Mouse (Mus musculus): Measurements from ENCODE around the gene Hsp90ab1. TPM values are rescaled to one million over a fixed set of nuclear protein-coding genes. Genes with fewer than 3 reads are reported as not detected.

Hsp90ab1 gene
- polyA plus RNA-seq, 1 experiment from 2014 or later: 1,233 TPM

- peaks cover 32% of the 10 kb centered on the region for H3K27me3 ChIP-seq (ENCODE audit: control insufficient read depth, insufficient read depth, low read length)
- WGBS: 22% methylated on average over 1 of the region's 1 CpGs
- no peak for ATAC-seq (ENCODE audit: insufficient number of reproducible peaks, insufficient read depth, low FRiP score, low read depth)
- H3K9ac ChIP-seq (ENCODE audit: low read length): no peak overlapping the region
- no peak overlapping the region for H3K4me3 ChIP-seq (ENCODE audit: control insufficient read depth in 1 of 2, insufficient read depth in 1 of 2, low read depth in 1 of 2, low read length in 2 of 2)
- peaks cover 6 to 23% of the 10 kb centered on the region in 2 experiments for H3K4me1 ChIP-seq (ENCODE audit: control insufficient read depth in 2 of 2, insufficient read depth in 2 of 2, low read length in 2 of 2)
- H3K4me2 ChIP-seq (ENCODE audit: low read length): no peak overlapping the region
- no peaks in the 10 kb centered on the region for H3K36me3 ChIP-seq (ENCODE audit: control insufficient read depth, insufficient read depth, low read length)
- H3K27ac ChIP-seq (replicated peaks in 1 of 2; ENCODE audit: control insufficient read depth in 1 of 2, insufficient read depth in 1 of 2, low read depth in 2 of 2, low read length in 2 of 2): no peak overlapping the region
- no peaks in the 10 kb centered on the region for H3K9me3 ChIP-seq (ENCODE audit: control insufficient read depth, low read length)
These were observed 18.7 kb downstream of the Hsp90ab1 start for GRCm38 (mm10) chr17:45554420-45554819.

- Histone ChIP-seq H3K27ac (replicated peaks in 1 of 2; ENCODE audit: control insufficient read depth in 1 of 2, insufficient read depth in 1 of 2, low read depth in 2 of 2, low read length in 2 of 2) (no peak overlapping the region), H3K4me1 (ENCODE audit: control insufficient read depth in 2 of 2, insufficient read depth in 2 of 2, low read length in 2 of 2) (peaks cover 6 to 25% of the 10 kb centered on the region in 2 experiments), H3K4me2 (ENCODE audit: low read length) (no peak overlapping the region), H3K27me3 (ENCODE audit: control insufficient read depth, insufficient read depth, low read length) (peaks cover 45% of the 10 kb centered on the region), H3K36me3 (ENCODE audit: control insufficient read depth, insufficient read depth, low read length) (no peaks in the 10 kb centered on the region), H3K9me3 (ENCODE audit: control insufficient read depth, low read length) (no peaks in the 10 kb centered on the region), H3K4me3 (ENCODE audit: control insufficient read depth in 1 of 2, insufficient read depth in 1 of 2, low read depth in 1 of 2, low read length in 2 of 2) (no peak overlapping the region), H3K9ac (ENCODE audit: low read length) (no peak overlapping the region)
- WGBS: 76% methylated on average over 3 of the region's 3 CpGs
- no peak for ATAC-seq (ENCODE audit: insufficient number of reproducible peaks, insufficient read depth, low FRiP score, low read depth)
These were observed 20.0 kb downstream of the Hsp90ab1 start for GRCm38 (mm10) chr17:45553065-45553464.

- Histone ChIP-seq H3K36me3 (ENCODE audit: control insufficient read depth, insufficient read depth, low read length) (no peaks in the 10 kb centered on the region), H3K9ac (ENCODE audit: low read length) (no peak overlapping the region), H3K9me3 (ENCODE audit: control insufficient read depth, low read length) (no peaks in the 10 kb centered on the region), H3K4me3 (ENCODE audit: control insufficient read depth in 1 of 2, insufficient read depth in 1 of 2, low read depth in 1 of 2, low read length in 2 of 2) (no peak overlapping the region), H3K27ac (replicated peaks in 1 of 2; ENCODE audit: control insufficient read depth in 1 of 2, insufficient read depth in 1 of 2, low read depth in 2 of 2, low read length in 2 of 2) (no peak overlapping the region), H3K4me1 (ENCODE audit: control insufficient read depth in 2 of 2, insufficient read depth in 2 of 2, low read length in 2 of 2) (peaks cover 6 to 25% of the 10 kb centered on the region in 2 experiments), H3K4me2 (ENCODE audit: low read length) (no peak overlapping the region), H3K27me3 (ENCODE audit: control insufficient read depth, insufficient read depth, low read length) (peaks cover 53% of the 10 kb centered on the region)
- 2% methylated on average over 8 of the region's 8 CpGs for WGBS
- ATAC-seq (ENCODE audit: insufficient number of reproducible peaks, insufficient read depth, low FRiP score, low read depth): no peak
These were observed 21.1 kb downstream of the Hsp90ab1 start for GRCm38 (mm10) chr17:45551816-45552451.

- H3K4me3 ChIP-seq (ENCODE audit: control insufficient read depth in 1 of 2, insufficient read depth in 1 of 2, low read depth in 1 of 2, low read length in 2 of 2): no peak overlapping the region
- peaks cover 6 to 25% of the 10 kb centered on the region in 2 experiments for H3K4me1 ChIP-seq (ENCODE audit: control insufficient read depth in 2 of 2, insufficient read depth in 2 of 2, low read length in 2 of 2)
- no peak overlapping the region for H3K9ac ChIP-seq (ENCODE audit: low read length)
- H3K27ac ChIP-seq (replicated peaks in 1 of 2; ENCODE audit: control insufficient read depth in 1 of 2, insufficient read depth in 1 of 2, low read depth in 2 of 2, low read length in 2 of 2): no peak overlapping the region
- no peaks in the 10 kb centered on the region for H3K9me3 ChIP-seq (ENCODE audit: control insufficient read depth, low read length)
- peaks cover 53% of the 10 kb centered on the region for H3K27me3 ChIP-seq (ENCODE audit: control insufficient read depth, insufficient read depth, low read length)
- 64% methylated on average over 7 of the region's 7 CpGs for WGBS
- ATAC-seq (ENCODE audit: insufficient number of reproducible peaks, insufficient read depth, low FRiP score, low read depth): no peak
- no peaks in the 10 kb centered on the region for H3K36me3 ChIP-seq (ENCODE audit: control insufficient read depth, insufficient read depth, low read length)
- H3K4me2 ChIP-seq (ENCODE audit: low read length): no peak overlapping the region
These were observed 21.7 kb downstream of the Hsp90ab1 start for GRCm38 (mm10) chr17:45551249-45551796.

GRCm38 (mm10) chr17:45550253-45550652, 22.8 kb downstream of the Hsp90ab1 start:
- no peak for ATAC-seq (ENCODE audit: insufficient number of reproducible peaks, insufficient read depth, low FRiP score, low read depth)
- Histone ChIP-seq H3K27me3 (ENCODE audit: control insufficient read depth, insufficient read depth, low read length) (peaks cover 64% of the 10 kb centered on the region), H3K9ac (ENCODE audit: low read length) (no peak overlapping the region; the same call in 1 of the 2 replicates), H3K4me1 (ENCODE audit: control insufficient read depth in 2 of 2, insufficient read depth in 2 of 2, low read length in 2 of 2) (peaks cover 3 to 26% of the 10 kb centered on the region in 2 experiments), H3K36me3 (ENCODE audit: control insufficient read depth, insufficient read depth, low read length) (no peaks in the 10 kb centered on the region), H3K4me3 (ENCODE audit: control insufficient read depth in 1 of 2, insufficient read depth in 1 of 2, low read depth in 1 of 2, low read length in 2 of 2) (0 out of 4 replicates have a peak overlapping the region, but pooled peaks of 1 of the 2 experiments have one; percentile 66), H3K9me3 (ENCODE audit: control insufficient read depth, low read length) (no peaks in the 10 kb centered on the region), H3K4me2 (ENCODE audit: low read length) (peak overlapping the region; percentile 98), H3K27ac (replicated peaks in 1 of 2; ENCODE audit: control insufficient read depth in 1 of 2, insufficient read depth in 1 of 2, low read depth in 2 of 2, low read length in 2 of 2) (no peak overlapping the region)
- 36% methylated on average over 5 of the region's 5 CpGs for WGBS

GRCm38 (mm10) chr17:45549617-45550181, 23.4 kb downstream of the Hsp90ab1 start, which contains the start of gene Tmem151b:
Gene Tmem151b (minus strand): TSS chr17:45549677.
- H3K27ac ChIP-seq (replicated peaks in 1 of 2; ENCODE audit: control insufficient read depth in 1 of 2, insufficient read depth in 1 of 2, low read depth in 2 of 2, low read length in 2 of 2): no peak within 1 kb of the TSS
- no peak for ATAC-seq (ENCODE audit: insufficient number of reproducible peaks, insufficient read depth, low FRiP score, low read depth)
- WGBS: under 1% methylated on average over 16 of the region's 29 CpGs

GRCm38 (mm10) chr17:45548541-45549512, 24.2 kb downstream of the Hsp90ab1 start:
- Histone ChIP-seq H3K9me3 (ENCODE audit: control insufficient read depth, low read length) (no peaks in the 10 kb centered on the region), H3K4me1 (ENCODE audit: control insufficient read depth in 2 of 2, insufficient read depth in 2 of 2, low read length in 2 of 2) (peaks cover 3 to 30% of the 10 kb centered on the region in 2 experiments), H3K36me3 (ENCODE audit: control insufficient read depth, insufficient read depth, low read length) (no peaks in the 10 kb centered on the region), H3K9ac (ENCODE audit: low read length) (peak overlapping the region; percentile 76), H3K4me3 (ENCODE audit: control insufficient read depth in 1 of 2, insufficient read depth in 1 of 2, low read depth in 1 of 2, low read length in 2 of 2) (peak overlapping the region; percentile 50 to 66), H3K4me2 (ENCODE audit: low read length) (peak overlapping the region; percentile 98), H3K27ac (replicated peaks in 1 of 2; ENCODE audit: control insufficient read depth in 1 of 2, insufficient read depth in 1 of 2, low read depth in 2 of 2, low read length in 2 of 2) (no peak overlapping the region), H3K27me3 (ENCODE audit: control insufficient read depth, insufficient read depth, low read length) (peaks cover 73% of the 10 kb centered on the region)
- no peak for ATAC-seq (ENCODE audit: insufficient number of reproducible peaks, insufficient read depth, low FRiP score, low read depth)
- WGBS: 3% methylated on average over 55 of the region's 68 CpGs

More at GRCm38 (mm10) chr17:45549617-45550181, 23.4 kb downstream of the Hsp90ab1 start, which contains the start of gene Tmem151b:
- no peaks in the 10 kb centered on the region for H3K9me3 ChIP-seq (ENCODE audit: control insufficient read depth, low read length)
- no peaks in the 10 kb centered on the region for H3K36me3 ChIP-seq (ENCODE audit: control insufficient read depth, insufficient read depth, low read length)
- H3K4me2 ChIP-seq (ENCODE audit: low read length): peak within 1 kb of the TSS; percentile 98
- H3K4me1 ChIP-seq (ENCODE audit: control insufficient read depth in 2 of 2, insufficient read depth in 2 of 2, low read length in 2 of 2): peaks cover 3 to 27% of the 10 kb centered on the region in 2 experiments
- peaks cover 70% of the 10 kb centered on the region for H3K27me3 ChIP-seq (ENCODE audit: control insufficient read depth, insufficient read depth, low read length)
- H3K9ac ChIP-seq (ENCODE audit: low read length): peak within 1 kb of the TSS; percentile 76
- H3K4me3 ChIP-seq (ENCODE audit: control insufficient read depth in 1 of 2, insufficient read depth in 1 of 2, low read depth in 1 of 2, low read length in 2 of 2): peak within 1 kb of the TSS; percentile 50 to 66

All from heart, embryonic 14.5 days (tissue).